Mouse (Mus musculus) liver, adult 10 weeks (tissue): Measurements from ENCODE around the gene Il1rn. TPM values are rescaled to one million over a fixed set of nuclear protein-coding genes. Genes with fewer than 3 reads are reported as not detected.

Source experiments
- polyA plus RNA-seq: library from polyadenylated mRNA; stranded (reverse); fragments of 350-450 nt; fragmentation: Illumina TruSeq; extraction: RNeasy Lipid Tissue Mini Kit (QIAGEN cat#74804); gene quantifications from one replicate; pipeline ENCODE4 v1.2.3, GENCODE M21; 2014; ENCODE audit warnings: low read depth, low replicate concordance

Gene Il1rn
- 5.1 TPM for polyA plus RNA-seq

GRCm38 (mm10) chr2:24336545-24336944 is at the start of gene Il1rn:
TSS of gene Il1rn (plus strand) at chr2:24336853.

GRCm38 (mm10) chr2:24290896-24291295 is 45.8 kb upstream of the Il1rn start, which contains the start of gene Il1f10:
TSS of gene Il1f10 (plus strand) at chr2:24291196.

GRCm38 (mm10) chr2:24367030-24367894 is 30.6 kb downstream of the Il1rn start, which contains the start of gene Psd4:
TSS of gene Psd4 (plus strand) at chr2:24367580.

Other genes starting within 250 kb of the Il1rn start
- not detected for gene Tbpl2, start 240.3 kb upstream of the Il1rn start, polyA plus RNA-seq
- gene Il1f8, start 183.7 kb upstream of the Il1rn start, polyA plus RNA-seq: not detected
- 0.48 TPM for gene Il1f9, start 150.4 kb upstream of the Il1rn start, polyA plus RNA-seq
- not detected for gene Il1f6, start 121.4 kb upstream of the Il1rn start, polyA plus RNA-seq
- gene Il1f5, start 59.9 kb upstream of the Il1rn start, polyA plus RNA-seq: not detected
- gene Il1f10, start 45.7 kb upstream of the Il1rn start, polyA plus RNA-seq: not detected
- gene Psd4, start 30.7 kb downstream of the Il1rn start, polyA plus RNA-seq: 1.4 TPM
- not detected for gene Pax8, start 138.7 kb downstream of the Il1rn start, polyA plus RNA-seq